Mouse (Mus musculus) intestine, embryonic 16.5 days (tissue): ENCODE measurements around the gene Selenon. TPM values are rescaled to one million over a fixed set of nuclear protein-coding genes. Genes with fewer than 3 reads are reported as not detected.

ENCODE experiments used
- ATAC-seq: fragments of 200-750 bp; cut with Nextera tagmentation; 2 replicates; pipeline ENCODE4 v1.8.0; 2017; ENCODE audit warnings: moderate TSS enrichment, moderate library complexity
- H3K27ac ChIP-seq: fragments of 300-500 bp; sonication (generic); 2 replicates; pipeline ENCODE4 v1.5.1; 2014; ENCODE audit warnings: mild to moderate bottlenecking, low read length
- H3K27me3 ChIP-seq: fragments of 300-500 bp; sonication (generic); replicated peaks from 2 replicates; pipeline ENCODE4 v1.6.1; 2014; ENCODE audit warnings: low read length, control low read depth, mixed read lengths; ENCODE audit not compliant: control insufficient read depth, insufficient read depth
- H3K36me3 ChIP-seq: fragments of 300-500 bp; sonication (generic); 2 replicates; pipeline ENCODE4 v1.6.1; 2014; ENCODE audit warnings: low read length, control low read depth; ENCODE audit not compliant: control insufficient read depth, insufficient read depth
- H3K4me1 ChIP-seq: fragments of 300-500 bp; sonication (generic); 2 replicates; pipeline ENCODE4 v1.6.1; 2014; ENCODE audit warnings: low read length, control low read depth, mixed read lengths; ENCODE audit not compliant: control insufficient read depth, insufficient read depth
- H3K4me2 ChIP-seq: fragments of 300-500 bp; sonication (generic); 2 replicates; pipeline ENCODE4 v1.6.1; 2014; ENCODE audit warnings: low read depth, low read length, control low read depth
- H3K4me3 ChIP-seq: fragments of 300-500 bp; sonication (generic); 2 replicates; pipeline ENCODE4 v1.5.1; 2014; ENCODE audit warnings: mild to moderate bottlenecking, low read length
- H3K9ac ChIP-seq: fragments of 300-500 bp; sonication (generic); 2 replicates; pipeline ENCODE4 v1.6.1; 2014; ENCODE audit warnings: low read depth, low read length
- H3K9me3 ChIP-seq: fragments of 300-500 bp; sonication (generic); 2 replicates; pipeline ENCODE4 v1.6.1; 2016; ENCODE audit warnings: low read length, control low read depth; ENCODE audit not compliant: control insufficient read depth
- WGBS: fragments of 180-500 bp; shearing (Covaris S2); extraction: QIAGEN DNeasy Blood & Tissue Kit; methylation state at CpG from one replicate; pipeline ENCODE4 v1.1.7; 2014; 5-methylcytosine and 5-hydroxymethylcytosine counted together
- polyA plus RNA-seq: library from polyadenylated mRNA; unstranded; fragments of >200 nt; fragmentation: Nextera tagmentation; extraction: Ambion mirVana; gene quantifications from 2 replicates; pipeline ENCODE4 v1.2.1, GENCODE M21; 2015

The Selenon gene
- polyA plus RNA-seq, 1 experiment from 2014 or later: 5.5 TPM

DNA sequence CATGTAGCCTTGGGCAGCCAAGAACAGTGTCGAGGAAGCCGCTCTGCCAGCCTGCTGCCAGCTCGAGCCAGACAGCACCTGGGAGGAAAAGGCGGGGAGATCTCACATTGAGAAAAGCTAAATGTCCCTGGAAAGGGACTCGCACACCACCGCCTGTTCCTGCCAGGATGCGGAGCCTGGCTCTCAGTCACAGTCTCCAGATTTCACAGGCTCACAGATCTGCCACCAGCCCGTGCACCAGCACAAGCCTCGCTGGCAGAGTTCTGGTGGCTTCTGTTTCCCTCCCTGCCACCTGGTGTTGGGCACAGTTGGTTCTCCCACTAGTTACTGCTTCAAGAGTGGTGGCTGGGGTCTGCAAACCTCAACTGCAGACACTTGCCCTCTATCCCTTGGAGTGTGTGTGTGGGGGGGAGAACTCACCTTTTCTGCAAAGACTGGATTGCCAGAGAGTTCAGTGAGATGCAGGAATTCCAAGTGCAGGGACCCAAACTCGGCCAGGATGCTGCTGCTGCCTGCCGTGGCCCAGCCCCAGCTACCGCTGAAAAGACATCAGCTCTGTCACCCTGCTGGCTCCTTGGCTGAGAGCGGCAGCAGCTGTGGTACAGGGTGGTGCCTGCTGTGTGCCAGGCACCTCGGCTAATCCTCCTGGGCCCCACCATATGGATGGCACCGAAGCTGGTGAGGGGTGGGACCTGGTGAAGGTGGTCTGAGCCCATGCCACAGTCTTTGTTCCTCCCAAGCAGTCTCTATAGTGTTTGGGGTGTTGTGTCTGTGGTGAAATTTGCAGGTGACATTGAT lies 28.6 kb upstream of the Selenon start:
- H3K9me3 ChIP-seq: no peaks in the 10 kb centered on the region
- WGBS: 80% methylated on average over 15 of the region's 15 CpGs
- H3K36me3 ChIP-seq: no peaks in the 10 kb centered on the region
- no peak for ATAC-seq
- peaks cover 9% of the 10 kb centered on the region for H3K4me1 ChIP-seq
- no peak overlapping the region for H3K27ac ChIP-seq
- no peak overlapping the region for H3K4me3 ChIP-seq
- H3K27me3 ChIP-seq: no peaks in the 10 kb centered on the region
- H3K9ac ChIP-seq: no peak overlapping the region
- H3K4me2 ChIP-seq: no peak overlapping the region

DNA sequence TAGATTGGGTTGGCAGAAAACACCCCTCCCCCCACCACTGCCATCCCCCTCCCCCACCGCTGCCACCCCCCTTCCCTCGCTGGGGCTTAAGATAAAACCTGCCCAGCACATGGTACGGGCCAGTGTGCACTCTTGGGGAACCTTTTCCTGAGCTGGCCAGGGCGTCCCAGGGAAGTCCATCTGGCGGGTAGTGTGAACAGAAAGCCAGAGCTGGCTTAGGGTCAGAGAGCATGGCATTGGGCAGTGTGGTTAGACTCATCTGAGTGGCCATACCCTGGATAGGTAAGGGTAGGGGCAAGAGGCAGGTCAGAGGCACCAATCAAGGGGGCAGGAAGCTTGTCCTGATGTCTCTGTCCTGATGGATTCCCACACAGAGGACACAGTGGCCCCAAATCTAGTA lies 27.7 kb upstream of the Selenon start:
- Histone ChIP-seq H3K9ac (peak overlapping the region; percentile 16; the same call in 1 of the 2 replicates), H3K9me3 (no peaks in the 10 kb centered on the region), H3K27me3 (no peaks in the 10 kb centered on the region), H3K4me2 (no peak overlapping the region), H3K4me3 (no peak overlapping the region), H3K36me3 (no peaks in the 10 kb centered on the region), H3K27ac (no peak overlapping the region), H3K4me1 (peaks cover 9% of the 10 kb centered on the region)
- no peak; the same call in 1 of the 2 replicates for ATAC-seq
- WGBS: 32% methylated on average over 5 of the region's 5 CpGs

DNA sequence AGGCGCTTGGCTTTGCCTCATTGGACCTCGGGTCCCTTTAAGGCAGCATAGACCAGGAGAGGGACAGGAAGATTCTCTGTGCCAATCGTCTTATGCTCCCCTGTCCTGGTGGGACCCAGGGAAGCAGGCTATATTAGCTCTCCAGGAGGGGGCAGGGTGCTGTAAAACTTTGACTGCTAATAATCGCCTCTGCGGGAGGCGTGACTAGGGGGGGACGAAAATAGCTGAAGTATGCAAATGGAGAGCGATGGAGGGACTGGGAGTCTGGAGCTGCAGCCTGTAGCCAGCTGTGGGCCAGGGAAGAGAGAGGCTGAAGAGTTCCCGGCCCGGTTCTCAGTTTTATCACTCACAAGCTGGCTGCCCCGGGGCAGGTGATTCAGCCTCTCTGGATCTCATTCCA lies 27.2 kb upstream of the Selenon start:
- Histone ChIP-seq H3K9me3 (no peaks in the 10 kb centered on the region), H3K36me3 (no peaks in the 10 kb centered on the region), H3K9ac (peak overlapping the region; percentile 16; the same call in 1 of the 2 replicates), H3K27me3 (no peaks in the 10 kb centered on the region), H3K4me3 (no peak overlapping the region), H3K4me1 (peaks cover 9% of the 10 kb centered on the region), H3K4me2 (peak overlapping the region; percentile 30), H3K27ac (no peak overlapping the region)
- peak; percentile 45 for ATAC-seq
- WGBS: 15% methylated on average over 11 of the region's 11 CpGs

DNA sequence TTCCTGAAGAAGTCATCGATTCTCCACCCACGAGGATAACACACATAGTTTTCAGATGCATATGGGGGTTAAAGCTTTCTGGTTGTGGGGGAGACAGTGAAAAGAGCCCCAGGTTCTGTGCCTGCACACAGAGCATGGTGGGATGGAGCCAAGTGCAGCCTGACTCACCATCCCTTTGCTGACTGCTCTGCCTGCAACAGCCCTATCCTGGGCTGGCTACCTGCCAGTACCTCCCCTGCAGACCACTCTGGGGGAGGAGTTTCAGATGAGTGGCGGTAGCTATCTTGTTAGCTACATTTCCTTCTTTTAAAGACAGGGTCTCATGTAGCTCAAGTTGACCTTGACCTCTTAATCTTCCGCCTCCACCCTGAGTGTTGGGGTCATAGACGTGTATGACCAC lies 26.4 kb upstream of the Selenon start:
- no peak overlapping the region for H3K27ac ChIP-seq
- no peak overlapping the region for H3K4me2 ChIP-seq
- no peak overlapping the region for H3K4me3 ChIP-seq
- ATAC-seq: 0 out of 2 replicates have a peak, but pooled peaks have one; percentile 10
- no peaks in the 10 kb centered on the region for H3K27me3 ChIP-seq
- H3K36me3 ChIP-seq: no peaks in the 10 kb centered on the region
- 48% methylated on average over 5 of the region's 5 CpGs for WGBS
- H3K4me1 ChIP-seq: peaks cover 9% of the 10 kb centered on the region
- no peaks in the 10 kb centered on the region for H3K9me3 ChIP-seq
- no peak overlapping the region for H3K9ac ChIP-seq

DNA sequence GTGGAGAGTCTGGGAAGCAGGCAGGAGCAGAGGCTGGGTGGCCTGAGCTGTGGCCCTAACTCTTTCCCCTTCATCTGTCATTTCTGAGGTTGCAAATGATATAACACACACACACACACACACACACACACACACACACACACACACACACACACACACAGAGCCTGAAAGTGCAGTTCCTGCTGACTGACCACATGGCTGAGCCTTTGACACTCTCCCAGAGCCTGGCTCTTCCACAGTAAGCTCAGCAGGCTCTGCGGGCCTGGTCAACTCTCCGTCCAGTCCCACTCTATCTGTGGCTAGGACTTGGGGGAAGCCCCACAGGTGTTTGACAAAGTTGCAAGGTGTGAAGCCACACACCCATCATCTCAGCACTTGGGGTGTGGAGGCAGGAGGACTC lies 25.3 kb upstream of the Selenon start:
- ATAC-seq: no peak
- Histone ChIP-seq H3K9me3 (no peaks in the 10 kb centered on the region), H3K4me1 (peaks cover 9% of the 10 kb centered on the region), H3K27me3 (no peaks in the 10 kb centered on the region), H3K9ac (no peak overlapping the region), H3K27ac (no peak overlapping the region), H3K36me3 (no peaks in the 10 kb centered on the region), H3K4me2 (no peak overlapping the region), H3K4me3 (no peak overlapping the region)
- 83% methylated on average over 2 of the region's 2 CpGs for WGBS

DNA sequence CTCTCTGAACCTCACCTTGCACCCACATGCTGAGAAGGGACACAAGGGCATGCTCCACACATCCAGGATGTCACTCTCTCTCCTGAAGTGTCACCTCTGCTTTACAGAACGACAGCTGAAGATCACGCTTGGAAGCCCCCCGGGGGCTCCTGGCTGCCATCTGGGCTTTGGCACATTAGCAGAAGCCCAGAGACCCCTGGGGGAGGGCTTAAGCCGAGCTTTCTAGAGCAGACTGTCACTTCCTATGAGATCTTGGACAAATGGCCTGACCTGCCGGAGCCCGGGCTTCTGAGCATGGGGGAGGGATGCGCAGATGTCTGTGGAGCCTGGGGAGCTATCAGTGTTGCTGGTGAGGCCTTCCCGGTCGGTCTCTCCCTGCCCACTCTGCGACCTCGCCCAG lies 23.5 kb upstream of the Selenon start:
- H3K4me2 ChIP-seq: no peak overlapping the region
- no peaks in the 10 kb centered on the region for H3K9me3 ChIP-seq
- no peaks in the 10 kb centered on the region for H3K36me3 ChIP-seq
- 42% methylated on average over 11 of the region's 11 CpGs for whole genome bisulfite sequencing
- no peak overlapping the region for H3K9ac ChIP-seq
- H3K4me1 ChIP-seq: peaks cover 9% of the 10 kb centered on the region
- H3K27ac ChIP-seq: no peak overlapping the region
- no peak for ATAC-seq
- H3K4me3 ChIP-seq: no peak overlapping the region
- H3K27me3 ChIP-seq: no peaks in the 10 kb centered on the region

DNA sequence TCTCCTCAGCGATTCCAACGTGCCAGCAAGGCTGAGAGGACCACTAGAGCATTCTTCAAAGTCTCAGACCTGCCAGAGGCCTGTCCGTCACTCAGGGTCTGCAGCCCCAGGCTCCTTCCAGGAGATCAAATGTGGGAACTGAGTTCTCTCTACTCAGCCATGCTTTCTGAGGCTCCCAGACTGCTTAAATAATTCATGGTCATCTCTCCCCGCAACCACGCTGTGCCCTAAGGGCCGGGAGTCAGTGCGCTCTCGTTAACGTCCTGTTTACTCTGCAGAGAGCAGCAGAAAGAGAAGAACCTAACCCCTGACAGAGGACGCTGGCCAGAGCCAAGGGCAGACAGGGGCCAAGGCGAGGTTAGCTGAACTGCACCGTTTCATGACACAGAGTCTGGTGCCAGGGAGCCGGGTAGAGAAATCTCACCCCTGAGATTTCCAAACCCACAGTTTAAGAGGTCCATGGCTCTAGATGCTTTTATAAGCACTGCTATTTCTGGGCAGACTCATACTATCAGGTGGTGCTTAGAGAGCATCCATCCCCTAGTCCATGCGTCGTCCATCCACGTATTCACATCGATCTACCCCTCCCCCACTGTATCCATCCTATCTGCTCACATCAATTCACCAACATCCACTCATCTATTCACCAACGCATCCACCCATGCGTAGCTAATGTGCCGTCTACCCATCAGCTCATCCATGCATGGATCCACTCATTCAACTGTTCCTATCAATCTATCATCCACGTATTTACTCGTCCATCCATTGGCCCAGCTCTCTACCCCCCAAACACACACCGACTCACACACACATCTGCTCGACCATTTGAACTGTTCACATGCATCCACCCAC lies 20.7 kb upstream of the Selenon start:
- Histone ChIP-seq H3K9ac (no peak overlapping the region), H3K27ac (no peak overlapping the region), H3K9me3 (no peaks in the 10 kb centered on the region), H3K4me1 (no peaks in the 10 kb centered on the region), H3K4me2 (no peak overlapping the region), H3K36me3 (no peaks in the 10 kb centered on the region), H3K4me3 (no peak overlapping the region), H3K27me3 (no peaks in the 10 kb centered on the region)
- 72% methylated on average over 24 of the region's 24 CpGs for WGBS
- ATAC-seq: no peak

DNA sequence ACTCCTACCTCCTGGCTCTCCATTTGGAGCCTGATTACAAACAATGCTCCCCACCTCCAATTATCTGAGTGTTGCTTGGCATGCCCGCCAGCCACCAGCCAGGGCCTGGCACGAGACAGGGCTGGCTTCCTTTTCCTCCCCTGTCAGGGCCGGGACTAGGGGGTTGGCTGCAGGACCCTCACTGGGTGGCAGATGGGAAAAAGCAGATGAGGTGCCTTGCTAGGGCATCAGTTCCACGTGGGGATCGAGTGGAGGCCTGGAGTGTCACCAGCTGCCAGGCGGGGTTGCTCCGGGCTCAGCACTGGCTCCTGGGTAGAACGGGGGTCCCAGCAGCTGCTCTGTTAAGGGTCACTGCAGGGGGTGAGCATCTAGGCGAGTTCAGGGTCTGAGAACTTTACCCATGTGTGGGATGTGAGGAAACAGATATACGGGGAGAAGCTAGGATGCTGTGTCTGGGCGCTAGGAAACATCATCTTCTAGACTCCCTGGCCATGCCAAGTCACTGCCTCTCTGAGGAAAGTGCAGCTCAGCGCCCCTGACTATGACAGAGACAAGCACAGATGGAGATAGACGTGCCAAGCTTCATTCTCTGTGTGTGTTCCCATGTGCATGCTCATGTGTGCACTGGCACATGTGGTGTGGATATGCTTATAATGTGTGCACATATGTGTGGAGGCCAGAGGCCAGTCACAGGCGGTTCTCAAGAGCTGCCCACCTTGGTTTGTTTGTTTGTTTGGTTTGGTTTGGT lies 18.9 kb upstream of the Selenon start:
- 77% methylated on average over 14 of the region's 14 CpGs for WGBS
- H3K4me3 ChIP-seq: no peak overlapping the region
- H3K9me3 ChIP-seq: no peaks in the 10 kb centered on the region; the same call in 1 of the 2 replicates
- no peak overlapping the region for H3K4me2 ChIP-seq
- no peaks in the 10 kb centered on the region for H3K4me1 ChIP-seq
- H3K9ac ChIP-seq: no peak overlapping the region
- peaks cover 3% of the 10 kb centered on the region; the same call in 1 of the 2 replicates for H3K36me3 ChIP-seq
- no peak for ATAC-seq
- no peak overlapping the region for H3K27ac ChIP-seq
- no peaks in the 10 kb centered on the region for H3K27me3 ChIP-seq

DNA sequence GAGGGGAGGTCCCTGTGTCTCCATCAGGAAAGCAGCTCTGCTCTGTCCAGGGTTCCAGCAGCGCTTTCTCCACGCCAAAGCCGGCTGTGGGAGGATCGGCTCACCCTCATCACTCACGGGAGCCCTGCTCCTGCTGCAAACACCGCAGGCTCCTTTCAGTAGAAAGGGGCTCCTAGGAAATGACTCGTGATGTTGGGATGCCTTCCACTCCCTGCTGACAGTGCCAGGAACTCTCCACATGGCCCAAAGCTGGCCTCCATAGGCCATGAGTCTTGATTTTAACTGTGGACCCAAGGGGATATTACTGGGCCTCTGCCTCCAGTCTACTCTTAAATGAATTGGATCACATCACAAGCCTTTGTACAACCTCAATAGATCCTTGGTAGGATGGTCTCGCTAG lies 17.9 kb upstream of the Selenon start:
- peaks cover 6% of the 10 kb centered on the region; the same call in 1 of the 2 replicates for H3K36me3 ChIP-seq
- WGBS: 83% methylated on average over 8 of the region's 8 CpGs
- H3K27me3 ChIP-seq: no peaks in the 10 kb centered on the region
- H3K27ac ChIP-seq: no peak overlapping the region
- H3K4me1 ChIP-seq: no peaks in the 10 kb centered on the region
- H3K4me3 ChIP-seq: no peak overlapping the region
- H3K4me2 ChIP-seq: no peak overlapping the region
- no peak for ATAC-seq
- no peak overlapping the region for H3K9ac ChIP-seq
- H3K9me3 ChIP-seq: no peaks in the 10 kb centered on the region; the same call in none of the 2 replicates
